Mouse (Mus musculus) retina, adult 2 months (tissue): ENCODE measurements around the gene Tmeff2.
"Not testable (repeated sequence)": the region's sequence is repeated elsewhere in the genome, so short reads cannot be mapped to it uniquely, and the experiment has no call there.

Experiments
- DNase-seq: peaks from one replicate; pipeline ENCODE4 v3.0.0-alpha.2; 2012; ENCODE audit warnings: low read depth, low spot score

The Tmeff2 gene

DNA sequence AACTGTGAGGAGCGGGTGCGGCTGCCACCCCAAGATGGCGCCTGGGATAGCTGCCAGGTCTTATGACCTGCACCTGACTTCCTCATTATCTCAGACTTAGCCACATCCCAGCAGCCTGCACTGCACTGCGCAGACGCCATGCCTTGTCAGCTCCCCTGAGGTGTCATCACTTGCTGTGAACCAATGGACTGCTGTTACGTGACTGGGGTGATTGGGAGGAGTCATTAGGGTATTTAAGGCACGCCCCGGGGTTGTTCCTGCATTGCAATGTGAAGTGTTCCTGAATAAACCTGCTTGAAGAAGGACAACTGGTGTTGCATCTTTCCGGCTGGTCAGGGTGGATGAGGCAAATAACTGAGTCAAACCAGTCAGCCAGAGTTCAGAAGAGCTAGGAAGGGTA lies at the start of gene Tmeff2:
Tmeff2 (plus strand) TSS at position 262 of the 400 bp plus-strand sequence.
- not testable (repeated sequence) for DNase-seq

- DNase-seq, result no peak
Measured at GRCm38 (mm10) chr1:50861515-50861914, 38.9 kb upstream of the Tmeff2 start.

DNA sequence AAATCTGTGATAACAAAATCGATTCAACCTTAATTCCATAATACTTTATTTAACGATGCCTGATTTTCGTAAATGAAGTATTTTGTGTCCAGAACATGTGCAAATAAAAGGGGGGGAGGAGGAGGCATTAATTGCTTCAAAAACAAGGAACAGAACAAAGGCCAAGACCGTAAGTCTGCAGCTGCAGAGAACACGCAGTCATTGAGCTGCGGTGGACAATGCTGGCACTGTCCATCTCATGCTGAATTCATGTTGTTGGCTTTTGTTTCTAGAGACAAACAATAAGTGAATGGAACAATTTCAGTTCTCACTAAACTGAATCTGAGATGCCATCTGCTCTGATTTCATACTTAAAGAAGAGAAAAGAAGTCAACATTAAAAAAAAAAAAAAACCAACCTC lies 2.8 kb upstream of the Tmeff2 start:
- DNase-seq, result no peak

DNA sequence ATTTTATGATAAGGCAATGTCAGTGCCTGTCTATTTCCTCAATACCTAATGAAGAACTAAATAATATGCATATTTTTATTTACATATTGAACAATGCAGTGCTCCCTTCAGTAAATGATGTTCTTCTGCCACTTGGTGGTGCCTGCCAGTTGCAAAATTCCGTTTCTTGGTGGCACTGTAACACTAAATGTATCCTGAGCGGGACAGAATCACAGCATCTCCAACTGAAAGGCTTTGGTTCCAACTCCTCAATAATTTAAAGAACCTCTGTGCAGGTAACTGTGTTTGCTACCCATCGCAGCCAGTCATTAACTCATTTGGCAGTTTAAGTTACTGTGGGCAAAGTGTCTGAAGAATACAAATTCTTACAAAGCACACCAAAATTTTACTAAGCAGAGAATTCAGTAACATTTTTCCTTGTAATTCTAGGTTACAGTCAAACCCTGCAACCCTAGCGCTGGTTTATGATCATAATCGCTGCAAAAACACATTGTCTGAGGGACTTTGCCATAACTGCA lies 24.4 kb downstream of the Tmeff2 start:
- DNase-seq, result no peak

DNA sequence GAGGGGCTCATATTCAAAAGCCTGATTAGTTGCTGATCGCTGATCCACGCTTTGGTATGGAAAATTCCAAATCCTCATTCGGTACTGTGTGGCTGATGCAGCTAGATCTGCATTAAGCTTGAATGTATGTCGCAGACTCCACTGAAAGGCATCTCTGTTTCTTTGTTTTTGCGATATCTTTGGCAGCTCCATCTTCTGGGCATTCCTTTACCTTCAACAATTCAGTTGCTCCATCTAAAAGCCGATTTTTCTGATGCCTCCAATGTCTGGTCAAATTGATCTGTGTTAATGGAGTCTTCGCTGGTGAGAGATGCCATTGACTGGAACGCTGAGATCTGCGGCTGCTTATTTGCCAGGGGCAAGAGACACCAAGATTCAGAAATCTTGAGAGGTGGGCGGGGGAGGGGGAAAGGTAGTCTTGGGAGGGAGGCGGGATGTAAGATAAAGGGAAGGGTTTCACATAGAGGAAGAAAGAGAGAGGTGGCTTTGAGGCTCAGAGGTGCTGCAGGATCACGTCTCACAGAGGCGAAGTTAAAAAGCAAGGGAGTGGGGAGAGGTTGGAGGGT lies 25.0 kb downstream of the Tmeff2 start:
- DNase-seq, result no peak

GRCm38 (mm10) chr1:50926374-50927060 lies 26.1 kb downstream of the Tmeff2 start:
- no peak for DNase-seq

GRCm38 (mm10) chr1:50927077-50927611 lies 26.7 kb downstream of the Tmeff2 start:
- DNase-seq, result peak; percentile 57

DNA sequence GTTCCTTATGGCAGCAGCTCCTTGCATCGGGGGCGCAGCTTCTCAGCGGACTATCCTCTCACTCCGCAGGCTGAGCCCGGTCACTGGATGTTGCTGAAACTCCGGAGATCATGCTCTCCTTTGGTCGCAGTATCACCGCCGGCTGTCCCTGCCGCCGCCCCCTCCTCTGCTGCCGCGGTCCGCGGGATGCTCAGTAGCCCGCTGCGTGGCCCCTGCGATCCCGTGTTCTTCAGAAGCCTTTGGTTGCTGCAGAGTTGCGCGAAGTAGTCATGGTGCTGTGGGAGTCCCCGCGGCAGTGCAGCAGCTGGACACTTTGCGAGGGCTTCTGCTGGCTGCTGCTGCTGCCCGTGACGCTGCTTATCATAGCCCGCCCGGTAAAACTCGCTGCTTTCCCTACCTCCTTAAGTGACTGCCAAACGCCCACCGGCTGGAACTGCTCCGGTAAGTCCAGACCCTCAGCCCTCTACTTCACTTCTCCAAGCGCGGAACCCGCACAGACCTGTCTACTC lies 27.3 kb downstream of the Tmeff2 start:
- DNase-seq, result no peak

DNA sequence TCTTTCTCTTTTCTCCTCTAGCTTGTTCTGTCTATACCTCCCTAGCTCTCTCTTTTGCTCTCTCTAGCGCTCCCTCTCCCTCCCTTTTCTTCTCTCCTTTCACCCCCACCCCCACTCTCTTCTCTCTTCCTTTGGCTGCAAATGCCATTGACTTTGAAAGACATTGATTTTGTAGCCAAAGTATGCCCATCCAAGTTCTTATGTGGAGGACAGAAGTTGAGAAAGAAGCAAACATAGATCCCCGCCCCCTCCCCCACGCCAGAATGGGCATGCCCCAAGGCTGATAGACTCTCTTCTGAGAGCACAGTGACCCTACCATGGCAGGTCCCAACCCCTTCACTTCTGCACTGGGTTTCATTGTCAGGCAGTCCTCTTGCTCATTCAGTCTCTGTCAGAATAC lies 28.3 kb downstream of the Tmeff2 start:
- no peak for DNase-seq

- DNase-seq, result no peak
Measured at GRCm38 (mm10) chr1:50935076-50935475, 34.6 kb downstream of the Tmeff2 start.

DNA sequence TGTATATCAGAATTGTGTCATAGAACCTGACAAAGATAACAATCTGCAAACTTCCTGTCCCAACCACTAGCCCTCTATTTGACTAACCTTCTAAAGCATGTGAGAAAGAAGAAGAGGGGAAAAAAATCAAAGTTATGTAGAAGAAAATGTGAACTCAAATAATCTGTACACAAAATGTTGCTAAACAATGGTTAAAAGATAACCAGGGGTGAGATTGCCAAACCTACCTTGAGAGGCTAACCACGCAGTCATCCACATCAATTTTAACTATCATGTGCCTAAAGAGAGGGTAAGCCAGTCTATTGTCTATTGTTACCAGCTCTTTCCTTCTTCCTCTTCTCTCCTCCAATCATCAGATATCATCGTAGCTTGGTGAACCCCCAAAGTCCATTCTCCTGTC lies 35.0 kb downstream of the Tmeff2 start:
- DNase-seq, result no peak

DNA sequence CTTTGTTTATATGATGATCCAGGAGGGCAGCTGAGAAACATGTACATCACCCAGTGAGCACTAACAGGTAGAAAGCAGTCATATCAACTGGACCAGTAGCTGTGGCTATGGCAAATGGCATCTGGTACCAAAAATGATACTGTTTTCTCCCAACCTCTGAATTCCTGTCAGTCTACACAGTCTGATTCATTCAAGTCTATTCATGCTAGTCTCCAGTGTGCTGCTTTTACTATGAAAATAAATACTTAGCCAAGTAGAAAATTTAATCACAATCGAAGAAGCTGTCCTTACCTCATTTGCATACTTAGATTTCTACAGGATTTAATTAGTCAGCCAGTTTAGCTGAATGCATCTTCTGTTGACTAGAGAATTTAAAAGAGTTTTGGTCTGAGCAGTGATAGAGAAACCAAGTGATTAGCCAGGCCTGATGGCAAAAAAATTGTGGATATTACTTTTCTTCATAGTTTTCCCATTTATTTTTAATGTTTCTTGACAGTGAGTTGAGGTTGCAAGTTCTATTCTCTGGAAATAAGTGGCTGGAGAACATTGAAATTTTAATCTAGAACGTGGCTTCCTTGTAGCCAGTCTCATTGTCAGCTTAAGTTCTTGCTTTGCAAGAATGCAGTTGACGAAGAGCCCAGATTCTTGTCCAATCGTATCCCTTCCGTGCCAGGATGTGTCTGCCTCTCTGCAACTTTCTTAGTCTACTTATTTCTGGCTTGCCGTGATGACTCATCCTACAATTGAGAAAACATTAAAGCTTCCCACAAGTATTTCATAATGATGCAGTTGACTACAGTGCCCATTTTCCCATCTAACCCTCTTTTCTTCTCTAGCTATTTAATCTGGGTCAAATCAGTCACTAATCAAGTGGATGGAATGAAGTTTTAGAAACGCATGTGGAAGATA lies 39.9 kb downstream of the Tmeff2 start:
- DNase-seq, result no peak

GRCm38 (mm10) chr1:50948575-50948974 lies 48.1 kb downstream of the Tmeff2 start:
- DNase-seq, result no peak

GRCm38 (mm10) chr1:50958844-50959243 lies 58.4 kb downstream of the Tmeff2 start:
- no peak for DNase-seq

GRCm38 (mm10) chr1:50961954-50962648 lies 61.7 kb downstream of the Tmeff2 start:
- DNase-seq, result peak; percentile 42

- DNase-seq, result no peak
Measured at GRCm38 (mm10) chr1:50962649-50963000, 62.2 kb downstream of the Tmeff2 start.

- DNase-seq, result no peak
Measured at GRCm38 (mm10) chr1:50969685-50970084, 69.2 kb downstream of the Tmeff2 start.

DNA sequence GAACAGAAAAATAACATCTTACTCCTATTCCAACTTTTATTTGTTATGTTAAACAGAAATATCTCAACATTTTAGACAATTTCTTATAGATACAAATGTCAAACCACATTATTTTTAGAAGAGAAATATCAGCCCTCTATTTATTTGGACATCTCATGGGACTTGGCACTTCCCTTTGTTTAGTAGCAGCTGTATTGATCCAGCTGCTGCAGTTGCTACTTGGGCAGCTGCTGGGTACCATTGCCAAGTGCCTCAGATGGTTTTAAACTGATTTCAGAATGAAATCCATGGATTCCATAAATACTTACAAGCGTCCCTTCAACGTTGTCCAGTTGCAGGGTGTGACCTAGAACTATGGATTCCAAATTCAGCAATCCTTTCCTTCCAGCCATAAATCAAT lies 70.4 kb downstream of the Tmeff2 start:
- no peak for DNase-seq

DNA sequence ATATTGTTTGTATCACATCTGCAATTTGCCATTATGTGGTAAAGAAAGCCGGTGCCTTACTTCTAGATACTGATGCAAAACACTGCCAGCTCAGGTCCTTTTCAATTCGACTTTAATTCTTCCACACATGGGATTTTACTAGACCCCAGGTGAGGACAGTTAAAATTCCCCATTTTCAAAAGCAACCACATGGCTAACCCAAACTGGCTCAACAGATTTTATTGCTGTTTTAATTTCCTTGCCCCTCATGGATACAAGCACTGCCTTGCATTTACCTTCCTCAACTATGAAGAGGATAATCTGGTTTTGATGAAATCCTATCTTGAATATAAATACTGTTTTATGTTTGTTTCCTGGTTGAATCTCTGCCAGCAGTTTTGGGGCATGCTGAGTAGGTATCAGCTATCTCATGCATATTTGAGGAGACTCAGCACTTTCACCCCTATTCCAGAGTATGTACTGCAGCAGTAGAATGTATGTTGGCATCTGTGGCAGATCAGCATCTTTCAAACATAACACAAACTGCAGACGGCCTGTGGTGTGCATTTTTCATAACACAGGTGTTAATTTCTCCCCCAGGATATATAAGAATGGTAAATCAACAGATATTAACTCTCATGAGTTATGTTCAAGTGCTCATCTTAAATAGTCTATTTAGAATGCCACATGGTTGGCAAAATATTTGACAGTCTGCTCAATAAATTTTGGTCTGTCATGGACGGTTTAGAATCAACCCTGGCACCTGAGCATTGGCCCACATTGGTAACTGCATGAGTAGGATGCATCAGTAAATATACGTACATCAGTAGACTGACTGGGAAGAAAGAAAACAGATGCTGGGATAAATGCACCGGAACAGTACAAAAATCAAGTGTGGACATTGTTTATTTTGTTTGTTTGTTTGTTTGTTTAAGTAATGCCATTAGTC lies 72.3 kb downstream of the Tmeff2 start:
- DNase-seq, result no peak
